Mouse (Mus musculus): ENCODE data around the gene Tmem255b.

Gene Tmem255b

GRCm38 (mm10) chr8:13434889-13435288, at the start of gene Tmem255b:
TSS of gene Tmem255b (plus strand) at chr8:13435189.
- in situ Hi-C loops (cut with MboI, MseI), result no loop called here

DNA sequence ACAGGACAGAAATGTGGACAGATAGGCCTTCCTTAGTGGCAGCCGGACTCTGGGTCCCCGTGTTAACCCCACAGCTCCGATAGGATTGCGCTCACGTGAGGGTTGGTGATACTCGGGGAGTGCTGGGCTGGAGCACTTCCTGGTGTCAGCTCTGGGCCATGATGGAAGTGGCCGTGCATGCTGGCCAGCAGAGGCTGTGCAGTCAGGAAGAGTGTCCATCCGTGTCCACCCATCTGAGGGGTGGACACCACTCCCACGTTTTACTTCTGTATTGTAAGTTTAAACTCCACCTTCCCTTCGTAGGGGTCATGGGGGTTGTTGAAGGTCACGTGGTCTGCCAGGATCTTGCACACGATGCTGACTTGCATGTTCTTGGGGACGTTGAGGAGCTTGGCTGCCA, 48.6 kb upstream of the Tmem255b start:
- in situ Hi-C loops (cut with MboI, MseI), result no loop called here

DNA sequence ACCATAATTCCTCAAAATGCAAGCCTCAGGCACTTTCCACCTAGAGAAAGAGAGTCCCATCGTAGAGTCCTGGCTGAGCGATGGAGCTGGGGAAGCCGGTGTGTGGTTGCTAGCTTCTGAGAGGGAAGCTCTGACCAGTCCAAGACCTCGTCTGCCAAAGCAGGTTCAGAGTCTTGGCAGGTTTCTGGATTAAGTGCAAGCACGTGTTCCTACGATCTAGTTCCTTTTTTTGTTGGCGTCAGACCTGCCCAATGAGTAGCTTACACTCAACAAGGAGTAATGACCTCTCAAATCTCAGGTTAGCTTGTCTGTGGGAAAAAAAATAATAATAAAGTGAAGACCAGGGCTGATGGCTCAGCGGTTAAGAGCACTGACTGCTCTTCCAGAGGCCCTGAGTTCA, 47.3 kb upstream of the Tmem255b start:
- in situ Hi-C loops (cut with MboI, MseI), result no loop called here

DNA sequence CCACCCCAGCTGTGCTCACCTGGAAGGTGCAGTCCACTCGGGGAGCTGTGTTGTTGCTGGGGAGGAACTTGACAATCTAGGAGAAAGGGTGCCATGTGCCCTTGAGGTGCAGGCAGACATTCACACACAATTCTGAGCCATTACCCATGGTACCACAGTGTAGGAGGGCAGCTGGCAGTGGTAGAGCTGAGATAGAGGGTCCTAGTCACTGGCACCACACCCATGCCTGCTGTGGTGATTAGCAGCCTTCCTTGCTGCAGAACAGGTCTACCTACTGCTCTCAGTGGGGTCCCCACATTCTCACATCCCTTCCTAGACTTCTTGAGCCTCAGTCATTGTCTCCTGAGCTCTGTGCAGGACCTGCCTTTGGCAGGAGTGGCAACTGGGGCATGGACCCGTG, 46.2 kb upstream of the Tmem255b start:
- in situ Hi-C loops (cut with MboI, MseI), result no loop called here

DNA sequence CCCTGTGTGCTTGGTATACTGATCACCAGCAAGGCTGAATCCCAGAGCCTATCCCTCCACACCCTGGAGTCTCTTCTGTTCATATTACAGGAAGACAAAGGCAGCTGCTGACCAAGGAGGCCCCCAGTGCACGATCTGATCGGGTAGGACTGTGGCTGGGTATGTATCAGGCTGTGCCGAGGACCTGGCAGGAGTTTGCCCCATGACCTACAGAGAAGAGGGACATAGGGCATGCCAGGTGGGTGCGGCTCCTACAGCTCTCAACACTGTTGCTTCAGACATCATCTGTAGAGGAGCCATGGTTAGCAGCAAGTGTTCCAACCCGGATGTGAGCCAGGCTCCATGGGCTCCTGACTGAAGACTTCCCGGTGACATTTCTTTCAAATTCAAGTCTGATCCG, 41.1 kb upstream of the Tmem255b start:
- in situ Hi-C loops (cut with MboI, MseI), result no loop called here

GRCm38 (mm10) chr8:13396725-13397124, 38.3 kb upstream of the Tmem255b start, which contains the start of gene Atp4b:
TSS of gene Atp4b (minus strand) at chr8:13396825.
- in situ Hi-C loops (cut with MboI, MseI), result no loop called here

GRCm38 (mm10) chr8:13403517-13403916, 31.5 kb upstream of the Tmem255b start:
- in situ Hi-C loops (cut with MboI, MseI), result no loop called here

GRCm38 (mm10) chr8:13404666-13405131, 30.3 kb upstream of the Tmem255b start, which contains the start of gene Grk1:
TSS of gene Grk1 (plus strand) at chr8:13405081.
- in situ Hi-C loops (cut with MboI, MseI), result no loop called here

- in situ Hi-C loops (cut with MboI, MseI), result no loop called here
These were observed 29.0 kb upstream of the Tmem255b start for GRCm38 (mm10) chr8:13406011-13406410.

GRCm38 (mm10) chr8:13411597-13411996, 23.4 kb upstream of the Tmem255b start:
- in situ Hi-C loops (cut with MboI, MseI), result no loop called here

- in situ Hi-C loops (cut with MboI, MseI), result no loop called here
These were observed 22.0 kb upstream of the Tmem255b start for GRCm38 (mm10) chr8:13412891-13413558.

DNA sequence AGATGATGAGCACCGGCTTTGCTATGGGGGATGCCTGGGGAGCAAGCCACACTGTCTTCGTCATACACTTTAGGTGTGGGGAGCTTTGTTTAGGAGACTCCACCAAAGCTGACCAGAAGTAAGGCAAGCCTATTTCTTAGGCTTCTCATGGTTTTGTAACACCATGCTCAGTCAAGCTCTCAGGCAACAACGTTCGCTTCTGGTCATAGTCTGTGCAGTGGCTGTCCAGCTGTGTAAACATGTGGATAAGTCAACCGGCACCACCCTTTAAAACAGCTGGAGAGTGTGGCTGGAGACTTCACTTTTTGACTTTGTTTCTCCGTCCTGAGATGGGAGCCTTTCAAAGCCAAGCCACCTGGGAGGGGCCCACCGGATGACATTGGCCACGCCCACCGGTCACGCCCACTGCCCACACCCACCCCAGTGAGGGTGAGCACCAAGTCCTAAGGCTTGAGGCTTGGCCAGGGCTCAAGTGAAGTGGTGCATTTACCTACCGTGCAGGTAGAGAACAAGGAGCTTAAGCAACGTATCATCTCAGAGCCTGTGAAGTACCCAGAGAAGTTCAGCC, 21.1 kb upstream of the Tmem255b start:
- in situ Hi-C loops (cut with MboI, MseI), result no loop called here

- in situ Hi-C loops (cut with MboI, MseI), result no loop called here
These were observed 19.1 kb upstream of the Tmem255b start for GRCm38 (mm10) chr8:13415879-13416278.

GRCm38 (mm10) chr8:13419111-13419639, 15.8 kb upstream of the Tmem255b start:
- in situ Hi-C loops (cut with MboI, MseI), result no loop called here

DNA sequence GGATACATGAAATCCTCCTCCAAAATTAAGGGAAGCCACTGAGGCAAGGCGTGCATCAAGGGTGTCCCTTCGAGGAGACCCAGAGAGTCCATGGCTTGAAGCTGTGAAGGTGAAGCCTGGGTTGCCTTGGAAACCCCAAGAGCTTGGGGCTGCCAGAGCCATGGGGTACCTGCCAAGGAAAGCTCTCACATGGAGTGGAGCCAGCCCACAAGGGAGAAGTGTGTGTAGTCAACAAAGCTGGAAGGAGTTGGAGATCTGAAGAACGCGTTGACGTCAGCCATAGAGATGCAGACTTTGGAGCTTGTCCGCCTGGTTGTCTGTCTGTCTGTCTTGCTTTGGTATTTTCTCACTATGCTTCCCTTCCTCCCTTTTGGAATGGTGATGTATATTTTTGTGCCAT, 14.0 kb upstream of the Tmem255b start:
- in situ Hi-C loops (cut with MboI, MseI), result loop anchor here (5.0 kb wide), 1 partner anchor 336 kb away; the partner anchor contains the start of gene Cdc16

- in situ Hi-C loops (cut with MboI, MseI), result no loop called here
These were observed 7.6 kb upstream of the Tmem255b start for GRCm38 (mm10) chr8:13427351-13427750.

DNA sequence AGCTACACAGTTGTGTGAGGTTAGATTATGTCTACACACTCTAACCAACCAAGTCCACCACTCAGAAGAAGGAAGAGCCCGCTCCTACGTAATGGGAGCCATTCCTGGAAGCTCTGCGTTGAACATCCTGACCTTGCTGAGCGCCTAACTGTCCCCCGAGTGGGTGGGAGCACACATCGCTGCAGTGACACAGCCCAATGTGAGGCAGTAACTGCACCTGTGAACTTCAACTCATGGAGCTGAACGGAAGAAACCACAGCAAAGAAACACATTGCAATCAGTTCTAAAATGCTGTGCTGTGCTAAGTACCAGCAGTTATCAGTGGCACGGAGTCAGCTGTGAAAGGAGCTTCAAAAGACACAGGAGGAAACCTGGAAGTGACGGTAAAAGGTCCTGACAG, 6.8 kb upstream of the Tmem255b start:
- in situ Hi-C loops (cut with MboI, MseI), result no loop called here

GRCm38 (mm10) chr8:13430412-13430811, 4.6 kb upstream of the Tmem255b start:
- in situ Hi-C loops (cut with MboI, MseI), result no loop called here

- in situ Hi-C loops (cut with MboI, MseI), result no loop called here
These were observed 4.1 kb upstream of the Tmem255b start for GRCm38 (mm10) chr8:13430866-13431265.

DNA sequence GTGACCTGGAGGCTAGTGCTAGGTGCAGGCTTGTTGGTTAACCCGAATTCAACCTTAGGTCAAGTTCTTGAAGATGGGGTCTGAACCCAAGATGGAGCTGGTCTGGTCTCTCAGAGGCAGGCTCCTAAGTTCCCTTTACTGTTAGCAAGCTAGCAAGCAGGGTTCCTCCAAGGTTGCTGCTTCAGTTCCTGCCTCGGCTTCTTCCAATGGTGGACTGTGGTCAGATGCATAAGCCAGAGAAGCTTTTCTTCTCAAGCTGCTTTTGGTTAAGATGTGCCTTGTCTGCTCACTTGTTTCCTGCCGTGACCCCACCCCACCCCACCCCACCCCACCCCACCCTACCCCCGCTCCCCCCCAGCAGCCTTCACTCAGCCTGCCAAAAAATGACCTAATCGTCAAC, 1.9 kb upstream of the Tmem255b start:
- in situ Hi-C loops (cut with MboI, MseI), result no loop called here

DNA sequence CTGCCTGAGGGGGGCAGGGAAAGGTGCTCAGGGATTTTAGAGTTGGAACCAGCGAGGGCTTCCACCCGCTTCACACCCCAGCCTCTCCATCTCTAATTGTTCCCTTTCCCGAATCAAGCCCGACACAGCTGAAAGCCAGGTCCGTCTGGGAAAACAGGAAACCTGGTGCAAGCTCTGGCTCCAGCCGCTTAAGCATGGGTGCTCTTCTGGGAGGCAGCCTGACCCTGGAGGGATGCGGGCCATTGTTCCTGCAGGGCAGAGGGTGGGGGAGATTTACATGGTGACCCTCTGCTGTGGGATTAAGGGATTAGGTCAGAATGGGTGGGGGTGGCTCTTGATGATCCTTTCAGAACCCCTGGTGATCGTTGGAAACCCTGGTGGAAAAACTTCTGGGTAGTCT, 1.1 kb downstream of the Tmem255b start:
- in situ Hi-C loops (cut with MboI, MseI), result no loop called here

DNA sequence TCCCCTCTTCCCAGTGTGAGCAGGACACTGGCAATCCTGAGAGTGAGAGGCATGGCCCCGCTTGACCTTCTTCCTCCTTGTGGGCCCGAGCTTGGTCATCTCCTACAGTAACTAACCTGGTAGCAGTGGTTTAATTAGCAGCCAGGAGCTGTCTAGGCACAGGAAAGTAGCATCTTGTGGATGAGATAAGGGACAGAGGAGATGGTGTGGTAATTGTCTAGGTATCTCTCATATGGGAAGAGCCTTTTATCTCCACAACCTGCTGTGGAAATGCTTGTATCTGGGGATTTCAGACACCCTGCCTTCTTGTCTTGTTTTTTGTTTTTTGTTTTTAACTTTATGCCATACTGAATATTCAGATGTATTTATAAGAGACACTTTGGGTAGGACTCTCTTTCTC, 2.5 kb downstream of the Tmem255b start:
- in situ Hi-C loops (cut with MboI, MseI), result no loop called here

GRCm38 (mm10) chr8:13442152-13442551, 7.2 kb downstream of the Tmem255b start:
- in situ Hi-C loops (cut with MboI, MseI), result no loop called here
